Mouse (Mus musculus) frontal cortex, adult 2 months (tissue): ENCODE results near the gene Gpc6. TPM values are rescaled to one million over a fixed set of nuclear protein-coding genes. Genes with fewer than 3 reads are reported as not detected.
"Not testable (repeated sequence)": the region's sequence is repeated elsewhere in the genome, so short reads cannot be mapped to it uniquely, and the experiment has no call there.

ENCODE experiments used
- DNase-seq, 2 experiments: peaks; one replicate each; pipeline ENCODE4 v3.0.0; 2022; ENCODE audit warnings: low spot score in 1 of 2; ENCODE audit errors: extremely low spot score in 1 of 2
- polyA plus RNA-seq: library from polyadenylated mRNA; depleted of rRNA; stranded (reverse); fragments of >200 nt; gene quantifications from 2 replicates; pipeline ENCODE4 v1.2.3, GENCODE M21; 2012

Gene Gpc6
- polyA plus RNA-seq, 1 experiment = 4.3 TPM

GRCm38 (mm10) chr14:117426116-117426515 is 501.0 kb downstream of the Gpc6 start:
- peak in 1 of 2 experiments; percentile 43 for DNase-seq

GRCm38 (mm10) chr14:117427776-117428175 is 502.7 kb downstream of the Gpc6 start:
- no peak for DNase-seq

GRCm38 (mm10) chr14:117435739-117436138 is 510.6 kb downstream of the Gpc6 start:
- DNase-seq = no peak

- not testable (repeated sequence) for DNase-seq
These were observed 521.6 kb downstream of the Gpc6 start for GRCm38 (mm10) chr14:117446675-117447231.

- DNase-seq = no peak
These were observed 526.4 kb downstream of the Gpc6 start for GRCm38 (mm10) chr14:117451391-117451991.

- no peak for DNase-seq
These were observed 527.0 kb downstream of the Gpc6 start for GRCm38 (mm10) chr14:117452150-117452549.

- no peak for DNase-seq
These were observed 548.3 kb downstream of the Gpc6 start for GRCm38 (mm10) chr14:117473378-117473777.

GRCm38 (mm10) chr14:117478879-117479278 is 553.8 kb downstream of the Gpc6 start:
- peak in 1 of 2 experiments; percentile 23 for DNase-seq

- no peak for DNase-seq
These were observed 562.1 kb downstream of the Gpc6 start for GRCm38 (mm10) chr14:117487161-117487754.

- no peak for DNase-seq
These were observed 565.4 kb downstream of the Gpc6 start for GRCm38 (mm10) chr14:117490469-117490868.

GRCm38 (mm10) chr14:117495118-117495517 is 570.0 kb downstream of the Gpc6 start:
- no peak for DNase-seq

GRCm38 (mm10) chr14:117498785-117499184 is 573.7 kb downstream of the Gpc6 start:
- no peak for DNase-seq

- DNase-seq = no peak
These were observed 574.2 kb downstream of the Gpc6 start for GRCm38 (mm10) chr14:117499354-117499753.

- no peak for DNase-seq
These were observed 589.7 kb downstream of the Gpc6 start for GRCm38 (mm10) chr14:117514829-117515228.

- DNase-seq = peak; percentile 8 to 51
These were observed 594.5 kb downstream of the Gpc6 start for GRCm38 (mm10) chr14:117519574-117519973.

GRCm38 (mm10) chr14:117520706-117521105 is 595.6 kb downstream of the Gpc6 start:
- no peak for DNase-seq

GRCm38 (mm10) chr14:117525133-117525532 is 600.0 kb downstream of the Gpc6 start:
- no peak for DNase-seq

- DNase-seq = no peak
These were observed 601.9 kb downstream of the Gpc6 start for GRCm38 (mm10) chr14:117527053-117527452.

- DNase-seq = no peak
These were observed 604.3 kb downstream of the Gpc6 start for GRCm38 (mm10) chr14:117529439-117529838.

- no peak for DNase-seq
These were observed 627.7 kb downstream of the Gpc6 start for GRCm38 (mm10) chr14:117552776-117553175.

GRCm38 (mm10) chr14:117556715-117557320 is 631.7 kb downstream of the Gpc6 start:
- DNase-seq = no peak

- DNase-seq = no peak
These were observed 637.0 kb downstream of the Gpc6 start for GRCm38 (mm10) chr14:117562146-117562545.
